Mouse (Mus musculus): ENCODE data around the gene Npff. TPM values are rescaled to one million over a fixed set of nuclear protein-coding genes. Genes with fewer than 3 reads are reported as not detected.

Gene Npff
- total and polyA plus RNA-seq, 3 experiments = 0.92 to 3.2 (median 1.1) TPM

DNA sequence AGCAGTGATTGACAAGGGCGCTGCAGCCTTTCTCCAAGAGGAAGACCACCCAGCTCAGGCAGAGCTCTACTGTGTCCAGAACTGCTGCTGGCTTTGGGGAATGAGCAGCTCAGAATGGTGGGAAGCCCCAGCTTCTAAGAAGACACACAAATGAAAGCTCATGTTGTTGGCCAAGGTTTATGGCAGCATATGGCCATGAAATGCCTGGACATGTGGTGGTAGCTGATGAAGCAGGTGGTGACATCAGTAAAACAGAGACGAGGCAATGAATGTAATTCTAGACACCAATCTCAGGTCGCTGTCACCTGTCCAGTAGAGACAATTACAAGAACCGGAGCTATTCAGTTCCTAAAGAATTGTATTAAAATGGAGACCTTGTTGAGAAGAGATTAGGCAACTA is 20.1 kb upstream of the Npff start:
- TF ChIP-seq TAL1 (conservative IDR thresholded peaks at IDR 0.05; ENCODE audit: low read depth, low read length) (no peak), CTCF (IDR thresholded peaks at IDR 0.05; ENCODE audit: low read depth, low read length) (no peak), GATA1 (IDR thresholded peaks at IDR 0.05; ENCODE audit: borderline replicate concordance, low read length) (no peak), POLR2AphosphoS5 (IDR thresholded peaks at IDR 0.05; ENCODE audit: insufficient replicate concordance, low read depth, low read length) (no peak), GATA2 (IDR thresholded peaks at IDR 0.05; ENCODE audit: borderline replicate concordance, low read depth, low read length) (no peak)
- Histone ChIP-seq H3K36me3 (replicated peaks) (peaks cover 79% of the 10 kb centered on the region), H3K4me1 (ENCODE audit: insufficient read depth, low read depth, low read length) (no peaks in the 10 kb centered on the region), H3K4me3 (ENCODE audit: low read depth, low read length) (no peak overlapping the region), H3K9me3 (replicated peaks) (no peaks in the 10 kb centered on the region), H3K27me3 (ENCODE audit: insufficient read depth, low read length) (no peaks in the 10 kb centered on the region)
- DNase-seq (ENCODE audit: low spot score) (no peak), ATAC-seq (ENCODE audit: extremely low read depth, insufficient number of reproducible peaks, low FRiP score, poor library complexity, severe bottlenecking) (no peak)

DNA sequence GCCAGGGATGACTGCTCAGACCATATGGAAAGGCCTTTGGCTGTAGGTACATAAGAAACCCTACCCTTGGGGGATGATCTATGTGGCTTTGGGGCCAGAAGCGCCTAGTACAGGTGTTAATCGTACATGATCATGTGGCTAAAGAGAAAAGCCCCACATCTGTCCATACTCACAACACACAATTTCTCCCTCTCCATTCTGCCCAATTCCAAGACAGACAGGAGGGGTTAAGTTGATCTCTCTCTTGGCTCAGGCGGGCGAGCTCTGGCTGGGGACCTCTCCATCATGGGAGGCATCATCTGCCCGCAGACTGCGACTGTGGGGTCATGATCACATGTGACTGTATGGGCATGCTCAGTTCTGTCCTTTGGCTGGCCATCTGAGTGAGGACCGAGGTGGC is 9.2 kb upstream of the Npff start:
- Histone ChIP-seq H3K4me3 (ENCODE audit: low read depth, low read length) (no peak overlapping the region), H3K36me3 (replicated peaks) (peaks cover 92% of the 10 kb centered on the region), H3K9me3 (replicated peaks) (no peaks in the 10 kb centered on the region), H3K27me3 (ENCODE audit: insufficient read depth, low read length) (no peaks in the 10 kb centered on the region), H3K4me1 (ENCODE audit: insufficient read depth, low read depth, low read length) (no peaks in the 10 kb centered on the region)
- no peak for TF ChIP-seq CTCF (IDR thresholded peaks at IDR 0.05; ENCODE audit: low read depth, low read length)
- no peak for TF ChIP-seq GATA1 (IDR thresholded peaks at IDR 0.05; ENCODE audit: borderline replicate concordance, low read length)
- TF ChIP-seq GATA2 (IDR thresholded peaks at IDR 0.05; ENCODE audit: borderline replicate concordance, low read depth, low read length) = no peak
- no peak for TF ChIP-seq POLR2AphosphoS5 (IDR thresholded peaks at IDR 0.05; ENCODE audit: insufficient replicate concordance, low read depth, low read length)
- no peak for TF ChIP-seq TAL1 (conservative IDR thresholded peaks at IDR 0.05; ENCODE audit: low read depth, low read length)
- no peak for ATAC-seq (ENCODE audit: extremely low read depth, insufficient number of reproducible peaks, low FRiP score, poor library complexity, severe bottlenecking)
- no peak for DNase-seq (ENCODE audit: low spot score)

DNA sequence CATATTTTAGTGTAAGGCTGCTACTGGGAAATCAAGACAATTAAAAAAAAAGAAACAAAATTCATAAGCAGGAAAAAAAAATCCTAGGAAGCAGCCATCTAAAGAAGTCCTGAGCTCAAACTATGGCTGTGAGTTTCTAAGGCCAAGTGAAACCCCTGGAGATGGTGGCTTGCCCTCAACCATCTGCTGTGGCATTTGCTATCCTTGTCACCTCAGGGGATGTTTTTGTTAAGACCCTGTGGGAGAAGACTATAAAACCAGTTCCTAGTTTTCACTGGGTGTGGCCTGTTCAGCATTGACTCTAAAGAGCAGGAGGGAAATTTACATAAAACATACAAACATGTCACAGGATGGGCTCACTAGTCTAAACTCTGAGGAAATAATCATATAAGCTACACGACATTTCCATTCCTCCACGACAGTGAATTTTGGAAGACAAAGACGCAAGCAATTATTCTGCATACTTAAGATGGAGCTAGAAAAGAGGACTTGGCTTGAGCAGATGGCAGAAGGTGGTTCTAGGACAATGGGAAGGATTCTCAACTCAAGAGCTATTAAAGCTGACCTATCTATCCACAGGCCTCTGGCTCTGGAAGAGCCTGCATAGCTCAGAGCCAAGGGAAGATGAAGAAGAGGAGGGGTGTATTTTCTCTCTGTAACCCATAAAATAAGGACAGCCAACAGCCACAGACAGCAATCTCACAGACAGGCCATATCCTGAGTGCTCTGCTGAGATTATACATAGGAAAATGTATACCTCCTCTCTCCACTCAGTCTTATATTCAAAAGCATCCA is 7.6 kb upstream of the Npff start:
- TF ChIP-seq CTCF (IDR thresholded peaks at IDR 0.05; ENCODE audit: low read depth, low read length) = no peak
- H3K27me3 ChIP-seq (ENCODE audit: insufficient read depth, low read length) = no peaks in the 10 kb centered on the region

DNA sequence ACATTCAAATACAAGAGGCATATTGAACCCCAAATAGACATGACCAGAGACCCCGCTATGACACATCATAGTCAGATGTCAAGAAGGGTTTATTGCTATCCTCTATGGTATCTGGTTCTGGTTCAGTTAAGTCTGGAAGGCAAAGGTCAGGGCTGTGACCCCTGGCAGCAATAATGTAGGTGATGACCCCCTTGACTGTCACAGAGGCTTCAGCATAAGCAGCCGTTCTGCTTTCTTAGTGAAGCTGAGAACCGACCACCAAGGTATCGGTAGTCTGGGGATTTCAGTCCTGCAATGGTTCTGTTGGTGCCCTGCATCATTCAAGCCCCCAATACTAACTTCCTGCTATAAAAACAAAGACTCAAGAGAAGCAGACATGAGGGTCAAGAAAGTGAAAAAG is 6.8 kb upstream of the Npff start:
- Histone ChIP-seq H3K4me1 (ENCODE audit: insufficient read depth, low read depth, low read length) (no peaks in the 10 kb centered on the region), H3K4me3 (ENCODE audit: low read depth, low read length) (no peak overlapping the region), H3K9me3 (replicated peaks) (no peaks in the 10 kb centered on the region), H3K27me3 (ENCODE audit: insufficient read depth, low read length) (no peaks in the 10 kb centered on the region), H3K36me3 (replicated peaks) (peaks cover 94% of the 10 kb centered on the region)
- ATAC-seq (ENCODE audit: extremely low read depth, insufficient number of reproducible peaks, low FRiP score, poor library complexity, severe bottlenecking) (no peak), DNase-seq (ENCODE audit: low spot score) (no peak)
- TF ChIP-seq GATA1 (IDR thresholded peaks at IDR 0.05; ENCODE audit: borderline replicate concordance, low read length) (no peak), GATA2 (IDR thresholded peaks at IDR 0.05; ENCODE audit: borderline replicate concordance, low read depth, low read length) (no peak), POLR2AphosphoS5 (IDR thresholded peaks at IDR 0.05; ENCODE audit: insufficient replicate concordance, low read depth, low read length) (no peak), TAL1 (conservative IDR thresholded peaks at IDR 0.05; ENCODE audit: low read depth, low read length) (no peak), CTCF (IDR thresholded peaks at IDR 0.05; ENCODE audit: low read depth, low read length) (no peak)

More for the DNA sequence above, 7.6 kb upstream of the Npff start:
- Histone ChIP-seq H3K4me3 (ENCODE audit: low read depth, low read length) (no peak overlapping the region), H3K36me3 (replicated peaks) (peaks cover 95% of the 10 kb centered on the region), H3K4me1 (ENCODE audit: insufficient read depth, low read depth, low read length) (no peaks in the 10 kb centered on the region), H3K9me3 (replicated peaks) (no peaks in the 10 kb centered on the region)
- ATAC-seq (ENCODE audit: extremely low read depth, insufficient number of reproducible peaks, low FRiP score, poor library complexity, severe bottlenecking) (no peak), DNase-seq (ENCODE audit: low spot score) (no peak)

DNA sequence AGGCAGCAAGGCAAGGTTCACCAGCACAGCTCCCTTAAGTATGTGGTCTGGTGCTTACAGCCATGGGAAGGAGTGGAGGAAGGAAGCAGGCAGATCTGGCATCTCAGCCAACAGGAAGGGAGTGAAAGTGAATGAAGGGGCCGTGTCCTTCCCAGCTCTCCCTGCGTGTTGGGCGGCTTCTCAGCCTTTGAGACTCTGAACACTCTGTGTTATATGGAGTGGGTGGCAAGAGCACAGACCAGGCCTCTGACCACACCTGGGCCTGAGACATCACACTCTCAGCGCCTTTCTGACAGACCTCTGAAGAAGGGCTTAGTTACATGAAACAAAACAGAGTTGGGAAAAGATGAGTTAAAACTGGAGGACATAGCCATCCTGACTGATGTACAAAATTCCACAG is 5.8 kb upstream of the Npff start:
- Histone ChIP-seq H3K4me1 (ENCODE audit: insufficient read depth, low read depth, low read length) (no peaks in the 10 kb centered on the region), H3K4me3 (ENCODE audit: low read depth, low read length) (no peak overlapping the region), H3K36me3 (replicated peaks) (peaks cover 94% of the 10 kb centered on the region), H3K9me3 (replicated peaks) (no peaks in the 10 kb centered on the region), H3K27me3 (ENCODE audit: insufficient read depth, low read length) (no peaks in the 10 kb centered on the region)
- DNase-seq (ENCODE audit: low spot score) = no peak
- no peak for ATAC-seq (ENCODE audit: extremely low read depth, insufficient number of reproducible peaks, low FRiP score, poor library complexity, severe bottlenecking)
- TF ChIP-seq GATA2 (IDR thresholded peaks at IDR 0.05; ENCODE audit: borderline replicate concordance, low read depth, low read length) (no peak), TAL1 (conservative IDR thresholded peaks at IDR 0.05; ENCODE audit: low read depth, low read length) (no peak), GATA1 (IDR thresholded peaks at IDR 0.05; ENCODE audit: borderline replicate concordance, low read length) (no peak), CTCF (IDR thresholded peaks at IDR 0.05; ENCODE audit: low read depth, low read length) (no peak), POLR2AphosphoS5 (IDR thresholded peaks at IDR 0.05; ENCODE audit: insufficient replicate concordance, low read depth, low read length) (no peak)

DNA sequence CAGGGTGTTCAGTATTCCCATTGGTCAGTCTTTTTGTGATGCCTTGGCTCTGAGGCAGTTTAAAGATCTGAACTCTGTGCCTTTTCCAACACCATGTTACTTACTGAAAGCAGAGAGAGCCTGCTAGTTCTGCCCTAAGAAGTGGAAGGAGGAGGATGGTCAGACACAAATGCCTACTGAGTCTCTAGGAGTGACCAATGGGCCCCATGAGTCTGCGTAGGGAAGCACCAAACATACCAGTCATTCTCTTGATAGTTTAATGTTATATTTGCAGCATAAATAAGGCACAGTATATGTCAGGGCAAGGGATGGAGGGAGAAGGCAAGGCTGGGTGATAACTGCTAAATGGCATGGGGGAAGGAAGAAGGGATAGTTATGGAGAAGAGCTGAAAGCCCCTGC is 3.7 kb upstream of the Npff start:
- no peaks in the 10 kb centered on the region for H3K27me3 ChIP-seq (ENCODE audit: insufficient read depth, low read length)
- DNase-seq (ENCODE audit: low spot score) (no peak), ATAC-seq (ENCODE audit: extremely low read depth, insufficient number of reproducible peaks, low FRiP score, poor library complexity, severe bottlenecking) (no peak)
- H3K9me3 ChIP-seq (replicated peaks) = no peaks in the 10 kb centered on the region
- no peak overlapping the region for H3K4me3 ChIP-seq (ENCODE audit: low read depth, low read length)
- no peaks in the 10 kb centered on the region; the same call in 1 of the 2 replicates for H3K4me1 ChIP-seq (ENCODE audit: insufficient read depth, low read depth, low read length)
- no peak for TF ChIP-seq GATA1 (IDR thresholded peaks at IDR 0.05; ENCODE audit: borderline replicate concordance, low read length)
- peaks cover 96% of the 10 kb centered on the region for H3K36me3 ChIP-seq (replicated peaks)

DNA sequence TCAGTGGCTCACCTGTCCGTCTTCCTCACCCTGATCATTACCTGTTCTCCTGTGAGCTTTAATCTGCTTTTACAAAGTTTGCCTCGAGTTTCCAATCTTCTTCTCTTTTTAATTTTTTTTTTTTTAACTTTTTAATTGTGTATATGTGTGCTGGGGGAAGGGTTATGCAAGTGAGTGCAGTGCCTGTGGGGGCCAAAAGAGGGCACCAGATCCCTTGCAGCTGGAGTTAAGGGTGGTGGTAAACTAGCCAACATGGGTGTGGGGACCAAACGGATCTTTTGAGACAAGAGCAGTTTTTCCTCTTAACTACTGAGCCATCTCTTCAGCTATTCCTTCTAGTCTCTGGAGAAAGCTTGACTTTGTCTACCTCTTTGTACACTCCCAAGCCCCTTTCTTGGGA is 3.2 kb upstream of the Npff start:
- DNase-seq (ENCODE audit: low spot score) (no peak), ATAC-seq (ENCODE audit: extremely low read depth, insufficient number of reproducible peaks, low FRiP score, poor library complexity, severe bottlenecking) (no peak)
- TF ChIP-seq TAL1 (conservative IDR thresholded peaks at IDR 0.05; ENCODE audit: low read depth, low read length) (no peak), GATA2 (IDR thresholded peaks at IDR 0.05; ENCODE audit: borderline replicate concordance, low read depth, low read length) (no peak), GATA1 (IDR thresholded peaks at IDR 0.05; ENCODE audit: borderline replicate concordance, low read length) (no peak), POLR2AphosphoS5 (IDR thresholded peaks at IDR 0.05; ENCODE audit: insufficient replicate concordance, low read depth, low read length) (no peak), CTCF (IDR thresholded peaks at IDR 0.05; ENCODE audit: low read depth, low read length) (no peak)
- no peaks in the 10 kb centered on the region for H3K27me3 ChIP-seq (ENCODE audit: insufficient read depth, low read length)
- H3K36me3 ChIP-seq (replicated peaks) = peaks cover 93% of the 10 kb centered on the region
- H3K4me3 ChIP-seq (ENCODE audit: low read depth, low read length) = no peak overlapping the region
- H3K9me3 ChIP-seq (replicated peaks) = no peaks in the 10 kb centered on the region
- no peaks in the 10 kb centered on the region; the same call in 1 of the 2 replicates for H3K4me1 ChIP-seq (ENCODE audit: insufficient read depth, low read depth, low read length)

All from G1E (cell line).